Mouse (Mus musculus): ENCODE results near the gene Lca5l.
A peak's percentile ranks its signal among the peaks of the same experiment; 100 is the strongest.

Lca5l gene

GRCm38 (mm10) chr16:96191531-96192506 is at the start of gene Lca5l:
Gene Lca5l, minus strand, starts transcription at chr16:96192271.
- peak; percentile 96 for ATAC-seq (ENCODE audit: insufficient number of reproducible peaks, low FRiP score, low TSS enrichment)

GRCm38 (mm10) chr16:96235366-96235970 is 43.4 kb upstream of the Lca5l start, which contains the start of gene B3galt5:
Gene B3galt5, plus strand, starts transcription at chr16:96235801.
- no peak for ATAC-seq (ENCODE audit: insufficient number of reproducible peaks, low FRiP score, low TSS enrichment)

GRCm38 (mm10) chr16:96233996-96234395 is 41.9 kb upstream of the Lca5l start:
- ATAC-seq (ENCODE audit: insufficient number of reproducible peaks, low FRiP score, low TSS enrichment): no peak

GRCm38 (mm10) chr16:96231974-96232373 is 39.9 kb upstream of the Lca5l start:
- no peak for ATAC-seq (ENCODE audit: insufficient number of reproducible peaks, low FRiP score, low TSS enrichment)

- no peak for ATAC-seq (ENCODE audit: insufficient number of reproducible peaks, low FRiP score, low TSS enrichment)
Measured at GRCm38 (mm10) chr16:96231251-96231650, 39.2 kb upstream of the Lca5l start.

GRCm38 (mm10) chr16:96230411-96230810 is 38.3 kb upstream of the Lca5l start:
- ATAC-seq (ENCODE audit: insufficient number of reproducible peaks, low FRiP score, low TSS enrichment): peak; percentile 85

DNA sequence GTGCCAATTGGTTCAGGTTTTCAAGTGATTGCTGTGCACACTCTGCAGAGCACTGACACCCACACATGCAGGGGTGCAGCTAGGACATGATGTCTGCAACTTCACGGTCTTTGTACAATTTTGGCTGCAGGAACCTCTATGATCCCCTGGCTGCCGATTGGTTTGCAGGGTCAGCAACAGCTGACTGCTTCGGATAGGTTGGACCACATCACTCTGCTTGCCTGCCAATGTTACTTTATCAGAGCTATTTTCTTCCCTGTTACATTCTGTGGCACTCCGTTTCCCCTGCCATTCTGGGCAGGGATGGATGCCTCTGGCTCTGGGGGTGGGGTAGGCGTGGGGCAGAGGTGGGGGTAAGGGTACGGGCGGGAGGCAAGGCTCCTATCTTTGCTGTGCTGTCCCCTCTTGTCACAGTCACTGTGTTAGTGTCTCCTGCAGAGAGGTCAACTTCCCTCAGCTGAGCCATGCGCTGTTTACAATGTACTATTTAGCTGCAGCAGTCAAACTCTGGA is 37.0 kb upstream of the Lca5l start:
- no peak for ATAC-seq (ENCODE audit: insufficient number of reproducible peaks, low FRiP score, low TSS enrichment)

DNA sequence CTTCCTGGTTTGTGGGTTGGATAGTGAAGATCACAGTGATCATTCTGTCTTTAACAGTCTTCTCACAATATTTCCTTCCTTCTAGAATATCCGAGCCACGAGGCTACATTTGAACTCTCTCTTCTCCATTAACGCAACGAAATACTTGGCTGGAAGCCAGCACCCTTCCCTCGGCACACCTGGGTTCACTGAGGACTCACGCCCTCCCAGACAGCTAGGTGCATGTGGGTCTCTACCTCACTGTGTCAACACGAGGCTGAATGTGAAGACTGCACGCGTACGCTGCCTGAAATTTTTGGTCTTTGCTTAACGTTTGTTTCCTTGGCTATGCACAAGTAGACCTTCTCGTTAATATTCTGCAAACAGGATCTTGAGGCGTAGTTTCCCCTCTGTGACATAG is 36.4 kb upstream of the Lca5l start:
- no peak for ATAC-seq (ENCODE audit: insufficient number of reproducible peaks, low FRiP score, low TSS enrichment)

DNA sequence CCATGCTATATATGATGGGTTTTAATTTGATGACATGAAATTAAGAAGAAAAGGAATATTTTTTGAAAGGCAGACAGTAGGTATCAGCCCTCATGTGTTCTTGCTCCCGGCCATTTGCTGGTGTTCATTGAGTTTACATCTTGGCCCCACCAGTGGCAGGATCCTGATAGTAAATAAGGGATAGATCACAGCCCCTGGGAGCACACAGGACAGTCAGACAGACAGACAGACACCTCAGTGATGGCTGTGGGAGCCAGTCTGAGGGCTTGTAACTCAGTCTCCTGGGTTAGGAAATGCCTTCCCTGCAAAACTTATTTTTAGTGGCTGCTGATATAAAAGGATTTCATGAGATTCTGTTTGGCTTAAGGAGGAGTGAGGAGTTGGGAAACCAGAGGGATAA is 30.4 kb upstream of the Lca5l start:
- no peak for ATAC-seq (ENCODE audit: insufficient number of reproducible peaks, low FRiP score, low TSS enrichment)

- ATAC-seq (ENCODE audit: insufficient number of reproducible peaks, low FRiP score, low TSS enrichment): no peak
Measured at GRCm38 (mm10) chr16:96221959-96222358, 29.9 kb upstream of the Lca5l start.

- peak; percentile 75 for ATAC-seq (ENCODE audit: insufficient number of reproducible peaks, low FRiP score, low TSS enrichment)
Measured at GRCm38 (mm10) chr16:96221491-96221890, 29.4 kb upstream of the Lca5l start.

- ATAC-seq (ENCODE audit: insufficient number of reproducible peaks, low FRiP score, low TSS enrichment): no peak
Measured at GRCm38 (mm10) chr16:96213027-96213426, 21.0 kb upstream of the Lca5l start.

- ATAC-seq (ENCODE audit: insufficient number of reproducible peaks, low FRiP score, low TSS enrichment): no peak
Measured at GRCm38 (mm10) chr16:96210856-96211255, 18.8 kb upstream of the Lca5l start.

DNA sequence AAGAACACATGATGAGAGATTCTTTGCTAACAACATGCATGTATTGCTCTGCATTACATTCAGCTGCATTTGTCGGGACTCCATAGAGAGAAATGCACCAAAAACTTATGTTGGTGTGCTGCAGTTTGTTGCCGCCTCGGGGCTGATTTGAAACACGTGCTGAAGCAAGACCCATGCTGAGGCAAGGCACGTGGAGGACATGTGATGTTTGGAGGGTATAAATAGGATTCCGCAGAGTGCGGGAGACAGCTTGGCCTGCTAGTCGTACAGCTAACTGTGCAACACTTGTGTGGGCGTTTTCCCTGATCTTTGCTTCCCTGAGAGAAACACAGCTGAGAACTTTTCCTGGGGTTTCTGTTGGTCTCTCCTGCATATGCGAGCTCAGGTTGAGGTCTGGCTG is 17.7 kb upstream of the Lca5l start:
- ATAC-seq (ENCODE audit: insufficient number of reproducible peaks, low FRiP score, low TSS enrichment): no peak

- no peak for ATAC-seq (ENCODE audit: insufficient number of reproducible peaks, low FRiP score, low TSS enrichment)
Measured at GRCm38 (mm10) chr16:96201485-96202232, 9.6 kb upstream of the Lca5l start.

GRCm38 (mm10) chr16:96200702-96201028 is 8.6 kb upstream of the Lca5l start:
- ATAC-seq (ENCODE audit: insufficient number of reproducible peaks, low FRiP score, low TSS enrichment): no peak

DNA sequence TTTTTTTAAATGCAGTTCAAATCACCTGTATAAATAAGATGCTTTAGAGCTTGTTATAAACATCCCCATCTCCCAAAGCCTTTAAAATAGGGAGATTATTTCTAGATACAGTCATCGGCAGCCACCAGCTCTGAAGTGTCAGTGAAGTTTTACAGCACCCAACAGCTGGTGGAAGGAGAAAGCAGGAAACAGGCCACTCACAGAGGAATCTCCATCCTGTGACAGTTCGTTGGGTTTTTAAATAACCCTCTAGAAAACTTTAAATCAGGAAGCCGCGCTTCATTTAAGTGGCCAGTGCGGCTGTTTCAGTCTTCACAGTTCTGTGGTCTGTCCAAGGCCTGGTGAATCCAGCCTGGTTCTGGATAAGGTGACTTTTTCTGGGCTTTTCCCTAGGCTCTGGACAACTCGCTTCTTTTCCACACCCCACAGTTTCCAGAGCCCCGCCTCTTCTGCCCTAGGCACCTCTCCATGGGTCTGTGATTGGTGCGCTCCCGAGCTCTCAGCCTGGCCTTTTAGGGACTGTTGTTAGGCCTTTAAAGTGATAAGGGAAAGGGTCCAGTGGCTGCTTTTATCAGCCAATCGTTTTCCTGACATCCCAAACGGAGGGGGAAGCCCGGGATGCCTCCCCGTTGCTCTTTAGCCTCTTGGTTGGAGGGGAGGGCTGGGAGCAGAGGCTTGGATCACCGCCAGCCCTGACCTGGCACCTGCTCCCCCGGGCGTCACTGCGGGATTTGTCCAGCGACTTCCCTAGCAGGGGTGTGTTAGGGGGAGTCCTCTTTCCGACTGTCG is 8.0 kb upstream of the Lca5l start, which contains the start of gene Sh3bgr:
Gene Sh3bgr (plus strand): TSS at position 538 of the 789 bp plus-strand sequence.
- peak; percentile 87 for ATAC-seq (ENCODE audit: insufficient number of reproducible peaks, low FRiP score, low TSS enrichment)

GRCm38 (mm10) chr16:96187619-96188018 is 4.5 kb downstream of the Lca5l start:
- peak; percentile 23; the same call in 1 of the 2 replicates for ATAC-seq (ENCODE audit: insufficient number of reproducible peaks, low FRiP score, low TSS enrichment)

GRCm38 (mm10) chr16:96179156-96179555 is 12.9 kb downstream of the Lca5l start:
- no peak for ATAC-seq (ENCODE audit: insufficient number of reproducible peaks, low FRiP score, low TSS enrichment)

DNA sequence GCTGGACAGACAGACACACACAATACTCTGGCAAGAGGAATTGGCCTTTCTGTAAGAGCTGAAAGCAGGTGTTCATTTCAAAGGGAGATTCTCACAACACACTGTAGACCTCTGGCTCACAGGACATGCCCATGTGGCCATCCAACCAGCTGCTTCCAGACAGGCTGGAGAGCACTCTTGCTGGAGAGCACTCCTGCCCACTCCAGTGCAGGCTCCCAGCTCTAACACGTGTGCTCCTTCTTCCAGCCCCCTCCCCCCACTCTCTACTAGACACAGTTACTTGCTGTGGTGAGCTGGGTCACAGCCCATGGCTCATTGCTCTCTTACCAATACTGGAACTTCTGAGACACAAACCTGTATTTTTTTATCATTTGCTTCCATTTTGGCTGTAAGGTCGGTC is 16.7 kb downstream of the Lca5l start:
- ATAC-seq (ENCODE audit: insufficient number of reproducible peaks, low FRiP score, low TSS enrichment): no peak

Measured in cerebellum, adult (tissue).